Mouse (Mus musculus): ENCODE results near the gene Tex13a.

GRCm38 (mm10) chrX:138234626-138235025 lies 25.2 kb upstream of the Tex13a start:
- TF ChIP-seq CTCF (IDR thresholded peaks at IDR 0.05; ENCODE audit: low read depth) (no peak), EP300 (IDR thresholded peaks at IDR 0.05; ENCODE audit: low read depth) (no peak)

Data from heart, postnatal 0 days (tissue).